Mouse (Mus musculus) skeletal muscle tissue, adult 2 months (tissue): ENCODE results near the gene Birc6.
"Not testable (repeated sequence)": the region's sequence is repeated elsewhere in the genome, so short reads cannot be mapped to it uniquely, and the experiment has no call there.

Experiments
- DNase-seq: peaks from one replicate; pipeline ENCODE4 v3.0.0-alpha.2; 2012; ENCODE audit warnings: low read depth, low spot score

Birc6 gene

DNA sequence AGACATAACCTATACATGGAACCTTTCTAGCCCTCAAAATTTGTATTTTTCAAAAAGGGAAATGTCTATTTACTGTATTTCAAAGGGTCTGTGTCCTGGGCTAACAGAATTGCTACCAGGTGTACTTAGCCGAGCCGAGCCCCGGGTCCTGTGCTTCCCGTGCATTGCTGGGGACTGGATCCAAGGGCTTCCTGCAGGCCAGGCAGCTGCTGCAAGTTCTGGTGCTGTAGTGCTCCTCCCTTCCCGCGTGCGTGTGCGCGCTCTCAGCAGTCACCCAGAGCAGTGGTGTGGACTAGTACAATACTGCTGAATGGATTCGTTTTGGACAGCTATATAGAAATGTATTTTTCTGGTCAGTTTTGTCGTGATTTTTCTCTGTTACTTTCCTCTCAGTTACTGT is 31.8 kb downstream of the Birc6 start:
- no peak for DNase-seq

DNA sequence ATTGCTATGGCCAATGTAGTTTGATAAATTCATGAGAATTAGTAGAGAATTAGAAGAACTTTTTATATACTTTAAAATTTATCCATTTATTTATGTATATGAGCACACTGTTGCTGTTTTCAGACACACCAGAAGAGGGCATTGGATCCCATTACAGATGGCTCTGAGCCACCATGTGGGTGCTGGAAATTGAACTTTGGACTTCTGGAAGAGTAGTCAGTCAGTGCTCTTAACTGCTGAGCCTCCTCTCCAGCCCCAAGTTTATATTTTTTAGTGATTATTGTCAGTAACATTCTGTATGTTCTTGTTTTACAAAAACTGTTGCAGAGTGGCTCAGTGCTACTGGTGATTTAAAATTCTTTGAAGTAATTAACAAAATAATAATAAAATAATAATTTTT is 36.1 kb downstream of the Birc6 start:
- DNase-seq = no peak

DNA sequence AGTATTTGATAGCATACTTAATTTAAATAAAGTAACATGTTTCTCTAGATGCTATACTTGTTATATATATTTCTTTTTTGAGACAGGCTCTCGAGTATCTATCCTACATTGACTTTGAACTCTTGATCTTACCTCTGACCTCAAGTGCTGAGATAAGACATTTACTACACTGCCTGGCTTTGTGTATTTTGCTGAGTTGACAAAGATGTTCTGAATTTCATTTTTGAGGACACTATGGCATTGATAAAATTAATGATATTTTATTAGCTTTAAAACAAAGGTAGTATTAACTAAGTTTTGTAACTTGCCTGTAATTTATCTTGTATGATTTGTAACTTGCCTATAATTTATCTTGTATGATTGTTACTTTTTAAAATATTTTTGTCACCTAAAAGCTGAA is 41.1 kb downstream of the Birc6 start:
- no peak for DNase-seq

DNA sequence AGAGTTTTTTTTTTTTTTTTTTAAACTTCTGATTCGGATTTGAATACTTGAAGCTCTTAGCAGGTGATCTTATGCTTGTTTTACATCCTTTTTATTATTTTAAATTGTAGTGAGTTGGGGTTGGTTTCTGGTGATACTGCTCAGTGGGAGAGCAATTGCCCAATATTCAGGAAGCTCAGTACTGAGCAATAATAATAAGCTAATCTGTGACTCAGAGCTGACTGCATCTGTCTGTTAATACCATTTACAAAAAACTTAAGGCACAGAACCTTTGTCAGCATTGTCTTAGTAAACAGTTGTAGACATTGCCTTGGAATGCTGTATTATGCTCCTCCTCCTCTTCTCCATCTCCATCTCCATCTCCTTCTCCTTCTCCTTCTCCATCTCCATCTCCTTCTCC is 42.5 kb downstream of the Birc6 start:
- DNase-seq = no peak

- DNase-seq = peak; percentile 66
These were observed 49.1 kb downstream of the Birc6 start for GRCm38 (mm10) chr17:74577173-74577572.

DNA sequence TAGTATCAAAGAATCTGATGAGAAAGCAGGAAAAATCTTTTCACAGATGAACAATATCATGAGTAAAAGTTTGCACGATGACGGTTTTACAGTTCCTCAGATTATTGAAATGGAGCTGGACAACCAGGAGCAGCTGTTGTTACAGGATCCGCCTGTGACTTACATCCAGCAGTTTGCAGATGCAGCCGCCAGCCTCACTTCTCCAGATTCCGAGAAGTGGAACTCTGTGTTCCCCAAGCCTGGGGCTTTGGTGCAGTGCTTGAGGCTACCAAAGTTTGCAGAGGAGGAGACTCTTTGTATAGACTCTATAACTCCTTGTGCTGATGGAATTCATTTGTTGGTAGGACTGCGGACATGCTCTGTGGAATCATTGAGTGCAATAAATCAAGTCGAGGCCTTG is 51.5 kb downstream of the Birc6 start:
- DNase-seq = peak; percentile 52

DNA sequence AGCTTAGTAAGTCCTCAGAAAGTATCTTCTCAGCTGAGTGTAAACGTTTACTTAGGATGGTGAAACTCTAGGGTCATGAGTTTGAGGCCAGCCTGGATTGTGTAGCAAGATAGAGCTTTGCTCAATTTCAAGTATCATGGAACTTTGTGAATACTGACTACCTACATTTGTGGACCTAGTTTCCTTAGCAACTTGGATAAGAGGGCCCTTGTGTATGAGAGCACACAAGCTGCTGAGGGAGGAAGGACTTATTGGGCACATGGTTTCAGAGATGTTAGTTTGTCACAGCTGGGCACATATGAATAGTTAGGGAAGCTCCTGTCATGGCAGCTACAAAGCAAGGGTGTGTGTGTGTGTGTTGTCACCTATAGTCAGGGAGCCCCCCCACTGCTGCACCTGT is 52.6 kb downstream of the Birc6 start:
- DNase-seq = no peak

DNA sequence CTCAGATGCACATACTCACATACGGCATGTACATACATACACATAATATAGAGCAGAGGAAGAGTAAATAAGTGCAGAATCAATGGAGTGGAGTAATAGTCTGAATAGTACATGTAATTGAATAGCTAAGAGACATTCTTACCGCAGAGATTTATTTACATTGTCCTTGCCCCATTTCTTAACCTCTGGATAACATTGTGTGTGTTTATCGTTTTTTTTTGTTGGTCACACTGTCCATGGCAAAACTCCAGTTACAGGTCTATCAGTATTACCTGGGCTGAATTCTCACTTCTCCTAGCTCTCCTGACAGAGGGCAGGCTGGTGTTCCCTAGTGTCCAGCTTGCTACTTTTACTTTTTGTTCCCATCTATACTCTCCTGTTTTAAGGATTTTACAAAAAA is 58.7 kb downstream of the Birc6 start:
- no peak for DNase-seq

GRCm38 (mm10) chr17:74598908-74599307 is 70.8 kb downstream of the Birc6 start:
- DNase-seq = no peak

DNA sequence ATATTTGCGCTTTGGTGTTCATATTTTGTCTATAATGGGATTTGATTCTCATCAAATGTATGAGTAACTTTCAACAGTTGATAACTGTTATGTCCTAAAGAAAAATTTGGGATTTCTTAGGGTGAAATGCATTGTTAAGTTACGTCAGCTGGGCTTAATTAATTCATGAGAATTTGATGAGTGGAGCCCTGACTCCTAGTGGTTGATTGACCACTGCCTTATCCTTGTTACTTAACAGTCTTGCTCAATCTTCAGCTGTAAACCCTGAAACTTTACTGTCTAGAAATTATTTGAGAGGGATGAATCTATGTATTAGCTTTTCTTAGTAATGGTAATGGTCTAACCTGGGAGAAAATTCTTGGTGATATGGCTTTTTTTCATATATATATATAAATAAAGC is 71.3 kb downstream of the Birc6 start:
- no peak for DNase-seq

GRCm38 (mm10) chr17:74601201-74601600 is 73.1 kb downstream of the Birc6 start:
- DNase-seq = no peak

DNA sequence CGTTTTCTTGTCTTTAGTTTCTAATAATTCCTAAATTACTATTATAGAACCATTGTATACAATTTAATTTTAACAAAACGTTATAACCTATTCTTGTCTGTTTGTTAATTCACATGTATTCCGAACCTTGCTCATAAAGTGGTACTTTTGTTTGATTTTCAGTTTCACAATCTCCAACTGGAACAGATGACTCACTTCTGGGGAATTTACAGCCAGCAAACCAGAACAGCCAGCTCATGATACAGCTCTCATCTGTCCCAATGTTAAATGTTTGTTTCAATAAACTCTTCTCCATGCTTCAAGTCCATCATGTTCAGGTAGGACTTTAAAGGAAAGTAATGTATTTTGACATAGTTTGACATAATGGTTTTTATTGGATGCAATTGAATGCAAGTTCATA is 102.7 kb downstream of the Birc6 start:
- DNase-seq = peak; percentile 7

GRCm38 (mm10) chr17:74642445-74642844 is 114.3 kb downstream of the Birc6 start:
- no peak for DNase-seq

- DNase-seq = no peak
These were observed 130.3 kb downstream of the Birc6 start for GRCm38 (mm10) chr17:74658362-74658761.

DNA sequence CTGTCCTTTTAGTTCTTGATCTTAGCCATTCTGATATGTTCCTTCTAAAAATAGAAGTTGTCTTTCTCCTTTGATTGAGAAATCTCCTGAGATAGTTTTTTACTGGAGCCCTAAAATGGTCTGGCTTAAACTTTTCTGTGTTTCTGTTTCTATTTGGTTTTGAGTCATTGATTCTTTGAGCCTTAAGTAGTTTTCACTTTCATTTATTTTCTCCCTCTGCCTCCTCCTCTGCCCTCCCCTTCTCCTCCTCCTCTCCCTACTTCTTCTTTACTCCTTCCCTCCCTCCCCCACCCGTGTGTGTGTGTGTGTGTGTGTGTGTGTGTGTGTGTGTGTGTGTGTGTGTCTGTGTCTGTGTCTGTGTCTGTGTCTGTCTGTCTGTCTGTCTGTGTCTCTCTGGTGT is 139.9 kb downstream of the Birc6 start:
- DNase-seq = no peak

- DNase-seq = no peak
These were observed 141.9 kb downstream of the Birc6 start for GRCm38 (mm10) chr17:74670031-74670430.

DNA sequence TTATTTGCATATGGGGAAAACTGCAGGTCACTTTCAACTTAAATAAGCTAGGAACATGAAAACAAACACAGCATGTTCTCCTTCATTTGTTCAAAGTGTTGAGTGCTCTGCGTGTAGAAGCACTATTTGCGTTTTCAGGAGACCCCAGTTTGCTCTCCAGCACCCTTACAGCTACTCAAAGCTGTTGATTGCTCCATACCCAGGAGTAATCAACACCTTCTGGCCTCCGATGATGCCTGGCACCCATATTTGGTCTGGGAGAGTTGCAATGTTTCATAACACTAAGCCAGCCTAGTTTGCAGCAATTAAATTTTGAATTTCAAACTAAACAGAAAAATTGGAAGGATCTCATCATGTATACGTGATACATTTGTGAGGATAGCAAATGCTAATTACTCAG is 144.4 kb downstream of the Birc6 start:
- DNase-seq = peak; percentile 7

GRCm38 (mm10) chr17:74673251-74673650 is 145.2 kb downstream of the Birc6 start:
- no peak for DNase-seq

DNA sequence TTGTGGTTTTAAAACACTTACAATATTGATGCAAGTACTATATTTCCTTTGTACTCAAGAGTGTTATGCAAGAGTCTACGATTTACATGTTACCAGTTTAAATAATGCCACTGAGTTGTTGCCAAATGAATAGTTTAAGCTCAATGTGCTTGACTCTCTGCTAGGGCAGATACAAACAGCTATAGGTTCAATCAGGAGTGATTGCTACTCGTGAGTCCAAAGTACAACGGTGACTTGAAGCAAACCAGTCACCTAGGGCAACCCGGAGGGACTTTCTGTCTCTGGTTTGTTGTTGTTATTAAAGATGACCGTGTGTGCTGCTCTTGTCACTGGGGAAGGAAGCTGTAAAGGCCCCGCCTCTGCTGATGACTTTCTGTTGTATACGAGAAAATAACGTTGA is 150.0 kb downstream of the Birc6 start:
- DNase-seq = no peak

DNA sequence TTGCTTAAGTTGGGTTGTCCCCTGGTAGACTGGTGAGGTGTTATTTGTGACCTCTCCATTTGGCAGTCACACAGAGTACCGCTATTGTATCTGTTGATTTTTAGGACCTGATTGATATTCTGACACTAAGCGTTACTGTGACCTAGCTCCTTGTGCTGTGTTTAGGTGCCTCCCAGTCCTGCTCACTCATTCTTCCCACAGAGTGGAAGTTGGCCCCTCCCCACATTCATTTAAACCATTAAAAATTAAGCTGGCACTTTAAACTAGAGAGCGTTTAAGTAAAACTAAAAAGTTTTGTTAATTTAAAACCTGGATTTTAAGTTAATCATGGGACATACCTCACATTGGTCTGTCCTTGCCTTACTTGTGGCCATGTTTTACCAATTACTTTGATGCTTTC is 156.8 kb downstream of the Birc6 start:
- DNase-seq = no peak

- DNase-seq = no peak
These were observed 160.5 kb downstream of the Birc6 start for GRCm38 (mm10) chr17:74688555-74688954.

DNA sequence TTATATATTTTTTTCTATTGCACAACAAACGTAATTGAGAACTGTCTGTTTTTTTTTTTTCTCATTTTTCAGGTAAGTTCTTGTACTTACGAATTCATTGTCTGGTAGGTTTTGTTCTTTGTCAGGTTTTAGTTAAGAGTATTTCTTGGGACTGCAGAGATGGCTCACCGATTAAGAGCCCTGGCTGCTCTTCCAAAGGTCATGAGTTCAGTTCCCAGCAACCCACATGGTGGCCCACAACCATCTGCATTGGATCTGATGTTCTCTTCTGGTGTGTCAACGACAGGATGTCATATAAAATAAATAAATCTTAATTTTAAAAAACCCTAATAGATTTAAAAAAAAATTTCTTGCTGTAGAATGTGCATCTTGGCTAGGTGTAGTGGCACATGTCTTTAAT is 161.3 kb downstream of the Birc6 start:
- no peak for DNase-seq

DNA sequence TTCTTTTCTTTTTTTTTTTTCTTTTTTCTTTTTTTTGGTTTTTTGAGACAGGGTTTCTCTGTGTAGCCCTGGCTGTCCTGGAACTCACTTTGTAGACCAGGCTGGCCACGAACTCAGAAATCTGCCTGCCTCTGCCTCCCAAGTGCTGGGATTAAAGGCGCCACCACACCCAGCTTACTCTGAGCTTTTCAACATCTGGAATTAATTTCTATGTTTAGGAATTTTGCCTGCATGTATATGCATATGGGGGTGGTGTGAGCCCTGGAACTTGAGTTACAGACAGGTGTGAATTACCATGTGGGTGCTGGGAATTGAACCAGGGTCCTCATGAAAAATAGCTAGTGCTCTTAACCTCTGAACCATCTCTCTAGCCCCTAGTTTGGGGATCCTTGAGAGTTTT is 173.6 kb downstream of the Birc6 start:
- DNase-seq = not testable (repeated sequence)

DNA sequence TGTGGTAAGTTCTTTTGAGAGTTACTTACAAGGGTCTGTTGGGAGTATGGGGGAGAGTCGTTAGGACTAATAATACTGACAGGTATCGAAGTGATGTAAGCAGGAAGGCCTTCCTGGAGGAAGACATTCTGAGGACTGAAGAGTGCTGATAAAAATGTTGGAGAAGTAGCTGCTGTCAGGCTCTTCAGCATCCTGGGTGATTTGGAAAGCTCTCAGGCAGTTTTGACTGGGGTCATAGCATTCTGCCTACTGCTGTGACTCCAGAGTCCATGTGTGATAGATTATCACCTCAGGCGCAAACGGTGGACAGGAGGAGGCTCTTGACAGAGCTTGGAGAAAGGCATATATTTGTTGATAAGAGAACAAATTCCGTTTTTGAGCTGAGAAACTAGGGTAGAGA is 177.4 kb downstream of the Birc6 start:
- no peak for DNase-seq

DNA sequence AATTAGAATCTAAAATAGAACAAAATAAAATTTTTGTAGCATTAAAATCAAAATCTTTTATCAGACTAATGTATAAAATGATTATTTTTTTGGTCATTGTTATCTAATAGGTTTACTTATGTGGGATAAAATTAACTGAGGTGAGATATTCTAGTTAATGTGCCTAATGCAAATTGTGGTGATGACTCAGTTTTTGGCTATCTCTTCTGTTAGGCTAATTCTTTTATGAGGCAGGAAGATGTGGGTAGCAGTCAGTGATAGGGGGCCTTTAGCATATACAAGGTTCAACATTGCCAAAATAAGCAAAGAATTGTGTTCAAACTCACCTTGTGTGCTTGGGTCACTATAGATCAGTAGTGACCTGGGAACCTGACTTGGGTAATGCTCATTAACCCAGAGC is 178.5 kb downstream of the Birc6 start:
- DNase-seq = no peak
